Mouse (Mus musculus): ENCODE results near the gene Senp3. TPM values are rescaled to one million over a fixed set of nuclear protein-coding genes. Genes with fewer than 3 reads are reported as not detected.
A peak's percentile ranks its signal among the peaks of the same experiment; 100 is the strongest.
"Not testable (repeated sequence)": the region's sequence is repeated elsewhere in the genome, so short reads cannot be mapped to it uniquely, and the experiment has no call there.

Gene Senp3
- total RNA-seq (2014; fragmentation: Nextera tagmentation) (99.4 and 106 TPM in 2 replicates), total RNA-seq (2017) (95.6 and 98.9 TPM in 2 replicates)

GRCm38 (mm10) chr11:69681314-69682208, at the start of gene Senp3:
Gene Senp3 (minus strand): TSS chr11:69682084.
- peak; percentile 81 for ATAC-seq (replicated peaks; ENCODE audit: poor library complexity, severe bottlenecking)

DNA sequence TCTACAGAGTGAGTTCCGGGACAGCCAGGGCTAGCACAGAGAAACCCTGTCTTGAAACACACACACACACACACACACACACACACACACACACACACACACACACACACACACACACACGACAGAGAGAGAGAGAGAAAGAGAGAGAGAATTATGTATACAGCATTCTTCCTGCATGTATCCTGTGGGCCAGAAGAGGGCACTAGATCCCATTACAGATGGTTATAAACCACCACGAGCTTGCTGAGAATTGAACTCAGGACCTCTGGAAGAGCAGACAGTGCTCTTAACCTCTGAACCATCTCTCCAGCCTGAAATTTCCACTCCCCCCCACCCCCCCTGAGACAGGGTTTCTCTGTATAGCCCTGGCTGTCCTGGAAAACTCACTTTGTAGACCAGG, 49.5 kb upstream of the Senp3 start:
- not testable (repeated sequence) for ATAC-seq (replicated peaks; ENCODE audit: poor library complexity, severe bottlenecking)

DNA sequence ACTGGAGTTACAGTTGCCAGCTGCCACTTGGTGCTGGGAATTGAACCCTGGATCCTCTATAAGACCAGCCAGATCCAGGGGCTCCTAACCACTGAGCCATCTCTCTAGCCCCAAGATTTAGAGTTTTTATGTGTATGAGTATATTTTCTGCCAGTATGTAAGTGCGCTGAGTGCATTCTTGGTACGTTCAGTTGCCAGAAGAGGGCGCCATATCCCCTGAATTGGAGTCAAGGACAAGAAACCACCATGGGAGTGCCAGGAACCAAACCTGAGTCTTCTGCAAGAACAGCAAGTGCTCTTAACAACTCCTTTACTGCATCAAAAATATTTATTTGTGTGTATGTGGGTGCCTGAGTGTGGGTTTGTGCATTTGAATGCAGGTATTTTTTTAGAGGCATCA, 47.2 kb upstream of the Senp3 start:
- peak; percentile 61 for ATAC-seq (replicated peaks; ENCODE audit: poor library complexity, severe bottlenecking)

DNA sequence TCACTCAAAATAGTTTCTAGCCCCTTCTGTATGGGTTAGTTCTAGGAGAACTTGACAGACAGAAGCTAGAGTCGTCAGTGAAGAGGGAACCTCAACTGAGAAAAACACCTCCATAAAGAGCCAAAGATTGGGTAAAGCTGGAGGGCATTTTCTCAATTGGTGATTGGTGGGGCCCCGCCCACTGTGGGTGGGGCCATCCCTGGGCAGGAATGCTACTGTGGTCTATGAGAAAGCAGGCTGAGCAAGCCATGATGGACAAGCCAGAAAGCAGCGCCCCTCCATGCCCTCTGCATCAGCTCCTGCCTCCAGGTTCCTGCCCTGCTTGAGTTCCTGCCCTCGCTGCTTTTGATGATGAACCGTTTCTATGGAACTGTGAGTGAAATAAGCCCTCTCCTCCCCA, 44.1 kb upstream of the Senp3 start:
- no peak for ATAC-seq (replicated peaks; ENCODE audit: poor library complexity, severe bottlenecking)

GRCm38 (mm10) chr11:69723074-69723473, 41.2 kb upstream of the Senp3 start:
- no peak for ATAC-seq (replicated peaks; ENCODE audit: poor library complexity, severe bottlenecking)

DNA sequence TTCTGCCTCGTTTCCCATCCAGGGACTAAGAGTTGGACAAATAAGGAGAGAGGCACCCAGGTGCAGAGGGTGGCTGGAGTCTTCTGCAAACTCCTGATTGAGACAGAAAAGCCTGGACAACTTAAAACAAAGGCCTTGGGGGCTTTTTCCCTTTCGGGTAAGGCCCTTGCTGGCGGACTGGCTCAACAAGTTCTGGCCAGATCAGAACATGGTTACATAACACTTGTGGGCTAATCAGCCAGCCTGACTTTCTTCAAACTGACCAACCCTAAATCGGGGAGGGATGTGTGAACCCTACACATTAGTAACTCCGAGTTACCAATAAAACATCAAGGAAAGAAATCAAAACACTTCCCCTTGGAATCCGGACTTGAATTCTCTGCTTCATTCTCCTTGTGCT, 39.0 kb upstream of the Senp3 start:
- ATAC-seq (replicated peaks; ENCODE audit: poor library complexity, severe bottlenecking), result no peak

DNA sequence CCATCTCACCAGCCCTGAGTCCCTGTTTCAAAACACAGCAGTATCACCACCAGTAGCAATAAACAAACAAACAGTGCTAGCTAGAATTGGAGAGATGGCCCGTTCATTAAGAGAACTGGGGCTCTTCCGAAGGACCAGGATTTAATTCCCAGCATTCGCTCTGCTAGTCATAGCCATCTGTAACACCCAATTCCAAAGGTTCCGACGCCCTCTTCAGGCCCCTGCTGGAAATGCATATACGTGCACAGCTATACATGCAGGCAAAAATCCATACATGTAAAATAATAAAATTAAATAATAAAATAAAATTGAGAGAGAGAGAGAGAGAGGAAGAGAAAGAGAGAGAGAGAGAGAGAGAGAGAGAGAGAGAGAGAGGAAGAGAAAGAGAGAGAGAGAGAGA, 37.5 kb upstream of the Senp3 start:
- no peak for ATAC-seq (replicated peaks; ENCODE audit: poor library complexity, severe bottlenecking)

DNA sequence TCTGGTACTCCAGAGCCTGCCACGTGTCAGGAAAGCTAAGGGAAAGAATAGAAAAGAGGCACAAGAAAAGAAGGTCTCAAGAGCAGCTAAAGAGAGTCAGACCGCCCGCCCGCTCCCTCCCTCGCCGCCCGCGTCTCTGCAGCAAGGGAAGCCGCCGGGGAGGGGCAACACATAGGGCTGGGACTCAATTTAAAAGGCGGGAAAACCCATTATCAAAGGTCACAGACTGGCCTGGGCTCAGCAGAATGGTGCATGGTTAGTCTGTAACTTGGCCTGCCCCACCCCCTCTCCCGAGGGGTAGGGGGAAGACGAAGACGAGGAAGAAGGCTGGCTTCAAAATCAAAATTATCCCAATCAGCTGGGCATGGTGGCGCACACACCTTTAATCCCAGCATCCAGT, 36.8 kb upstream of the Senp3 start:
- no peak for ATAC-seq (replicated peaks; ENCODE audit: poor library complexity, severe bottlenecking)

DNA sequence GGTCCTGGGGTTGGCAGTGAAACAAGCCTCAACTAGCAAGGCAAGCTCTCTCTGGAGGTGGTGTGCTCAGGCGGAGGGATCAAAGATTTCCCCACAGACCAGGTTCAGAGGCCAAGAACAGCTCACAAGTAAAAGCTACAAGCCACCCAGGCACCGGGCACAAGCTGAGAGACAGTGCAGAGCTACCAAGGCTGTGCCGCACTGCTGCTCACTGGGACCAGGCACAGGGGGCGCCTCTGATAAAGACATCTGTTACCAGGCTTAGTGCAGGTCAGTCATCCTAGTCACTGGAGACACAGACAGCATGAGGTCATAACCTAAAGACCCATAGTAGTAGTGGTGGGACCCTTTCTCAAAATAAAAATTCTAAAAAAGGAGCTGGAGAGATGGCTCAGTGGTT, 35.1 kb upstream of the Senp3 start:
- ATAC-seq (replicated peaks; ENCODE audit: poor library complexity, severe bottlenecking), result no peak

DNA sequence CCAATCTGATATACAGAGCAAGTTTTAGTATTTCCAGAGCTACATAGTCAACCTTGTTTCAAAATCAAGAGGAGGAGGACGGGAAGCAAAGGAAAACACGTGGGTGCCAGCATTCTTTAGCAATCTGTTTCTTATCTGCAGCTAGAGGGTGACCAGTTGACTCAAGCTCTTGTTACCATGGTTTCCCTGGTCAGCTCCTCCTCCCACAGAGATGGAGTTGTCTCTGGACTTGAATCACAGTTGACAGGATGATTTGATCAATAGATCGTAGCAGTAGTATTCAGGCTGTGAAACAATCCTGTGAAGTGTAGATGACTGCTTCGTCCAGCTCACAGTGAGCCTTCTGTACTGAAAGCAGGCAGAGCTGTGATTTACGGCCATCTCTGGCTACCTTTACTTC, 34.0 kb upstream of the Senp3 start:
- ATAC-seq (replicated peaks; ENCODE audit: poor library complexity, severe bottlenecking), result no peak

- ATAC-seq (replicated peaks; ENCODE audit: poor library complexity, severe bottlenecking), result 0 out of 2 replicates have a peak, but pooled peaks have one; percentile 35
Observed at GRCm38 (mm10) chr11:69715482-69715881, 33.6 kb upstream of the Senp3 start.

GRCm38 (mm10) chr11:69714636-69715329, 32.9 kb upstream of the Senp3 start:
- ATAC-seq (replicated peaks; ENCODE audit: poor library complexity, severe bottlenecking), result no peak

DNA sequence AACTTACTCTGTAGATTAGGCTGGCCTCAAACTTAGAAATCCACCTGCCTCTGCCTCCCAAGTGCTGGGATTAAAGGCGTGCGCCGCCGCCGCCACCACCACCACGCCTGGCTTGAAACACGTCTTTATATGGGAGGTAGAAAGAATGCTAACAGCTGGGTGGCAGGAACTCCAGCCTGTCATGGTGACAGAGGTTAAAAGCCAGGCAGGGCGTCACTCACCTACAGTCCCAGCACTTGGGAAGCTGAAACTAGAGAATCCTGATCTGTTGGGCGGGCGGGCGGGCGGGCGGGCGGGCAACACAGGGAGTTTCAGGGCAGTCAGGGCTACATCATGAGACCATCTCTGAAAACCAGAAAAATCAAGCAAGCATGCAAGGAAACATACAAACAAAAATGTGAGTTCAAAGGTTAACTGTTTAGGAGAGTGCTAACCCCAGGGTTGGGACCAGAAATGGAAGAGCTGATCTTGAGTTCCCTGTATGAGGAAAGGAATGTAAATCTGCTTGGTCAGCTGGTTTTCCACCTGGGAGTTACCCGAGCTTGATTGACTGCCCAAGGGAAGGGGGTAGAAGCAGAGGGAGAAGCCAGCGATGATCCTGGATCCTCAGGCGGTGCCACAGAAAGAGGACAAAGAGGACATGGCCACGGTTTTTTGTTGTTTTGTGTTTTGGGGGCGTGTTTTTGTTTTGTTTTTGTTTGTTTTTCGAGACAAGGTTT, 31.2 kb upstream of the Senp3 start:
- no peak for ATAC-seq (replicated peaks; ENCODE audit: poor library complexity, severe bottlenecking)

DNA sequence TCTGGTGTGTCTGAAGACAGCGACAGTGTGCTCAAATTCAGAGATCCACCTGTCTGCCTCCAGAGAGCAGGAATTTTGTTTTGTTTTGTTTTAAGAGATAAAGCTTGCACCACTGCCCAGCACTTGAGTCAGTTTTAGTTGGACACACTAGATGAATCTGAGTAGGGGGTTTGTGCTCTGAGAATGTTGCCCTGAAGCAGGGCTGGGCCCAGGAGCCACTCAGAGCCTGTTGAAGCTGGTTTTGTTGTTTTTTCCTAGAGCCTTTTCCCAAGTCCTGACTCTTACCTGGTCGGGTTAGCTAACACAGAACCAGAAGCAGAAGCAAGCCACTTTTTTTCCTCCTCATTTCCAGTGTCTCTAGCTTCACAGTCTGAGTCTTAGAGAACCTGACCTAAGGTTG, 29.2 kb upstream of the Senp3 start:
- ATAC-seq (replicated peaks; ENCODE audit: poor library complexity, severe bottlenecking), result no peak

- ATAC-seq (replicated peaks; ENCODE audit: poor library complexity, severe bottlenecking), result no peak
Observed at GRCm38 (mm10) chr11:69710470-69710869, 28.6 kb upstream of the Senp3 start.

DNA sequence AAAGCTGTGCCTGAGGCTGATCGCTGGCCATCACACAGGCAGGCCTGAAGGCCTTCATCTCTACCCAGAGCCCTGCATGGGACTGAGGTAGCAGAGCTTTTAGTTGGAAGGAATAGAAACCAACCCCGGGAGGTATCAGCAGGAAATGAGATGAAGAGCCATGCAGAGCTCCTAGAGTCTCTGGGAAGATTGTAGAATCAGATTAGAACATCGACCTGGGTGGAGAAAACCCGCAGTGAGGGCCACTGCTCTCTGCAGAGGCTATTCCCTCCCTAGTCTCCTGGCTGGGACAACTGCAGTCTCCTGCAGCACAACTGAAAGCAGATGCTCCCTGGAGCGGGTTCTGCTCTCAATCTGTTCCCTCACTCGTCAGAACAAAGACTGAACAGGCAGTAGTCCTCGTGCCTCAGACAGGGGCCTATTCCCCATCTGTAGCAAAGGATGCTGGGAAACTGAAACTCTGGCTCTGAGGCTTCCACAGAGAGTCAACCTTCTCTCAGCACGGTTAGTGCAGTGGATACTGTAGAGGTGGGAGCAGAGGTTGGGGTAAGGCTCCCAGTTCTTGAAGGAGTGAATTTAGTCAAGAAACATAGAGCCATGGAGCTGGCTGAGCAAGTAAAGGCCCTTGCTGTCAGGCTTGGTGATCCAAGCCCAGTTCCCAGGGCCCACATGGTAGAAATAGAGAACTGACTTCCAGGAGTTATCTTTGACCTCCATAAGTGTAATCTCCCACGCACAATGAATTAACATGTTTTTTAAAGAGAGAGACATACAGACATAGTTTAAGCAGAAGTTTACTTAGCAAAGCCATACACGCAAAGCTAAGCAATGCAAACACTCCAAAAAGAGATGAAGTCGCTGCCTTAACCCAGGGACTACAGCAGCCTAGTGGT, 27.9 kb upstream of the Senp3 start:
- ATAC-seq (replicated peaks; ENCODE audit: poor library complexity, severe bottlenecking), result no peak

- ATAC-seq (replicated peaks; ENCODE audit: poor library complexity, severe bottlenecking), result no peak
Observed at GRCm38 (mm10) chr11:69708614-69709265, 26.9 kb upstream of the Senp3 start.

GRCm38 (mm10) chr11:69707873-69708381, 26.0 kb upstream of the Senp3 start:
- ATAC-seq (replicated peaks; ENCODE audit: poor library complexity, severe bottlenecking), result no peak

- ATAC-seq (replicated peaks; ENCODE audit: poor library complexity, severe bottlenecking), result no peak
Observed at GRCm38 (mm10) chr11:69707480-69707847, 25.6 kb upstream of the Senp3 start.
